Mouse (Mus musculus) retina, postnatal 1 day (tissue): ENCODE measurements at regions not wholly inside any gene's neighbourhood (a gene's known extent, or its start where the extent isn't known, plus 50 kb on each side); places are given as distances from the start of the nearest gene placed in this dataset.

ENCODE experiments used
- DNase-seq: peaks from one replicate; pipeline ENCODE4 v3.0.0-alpha.2; 2012

DNA sequence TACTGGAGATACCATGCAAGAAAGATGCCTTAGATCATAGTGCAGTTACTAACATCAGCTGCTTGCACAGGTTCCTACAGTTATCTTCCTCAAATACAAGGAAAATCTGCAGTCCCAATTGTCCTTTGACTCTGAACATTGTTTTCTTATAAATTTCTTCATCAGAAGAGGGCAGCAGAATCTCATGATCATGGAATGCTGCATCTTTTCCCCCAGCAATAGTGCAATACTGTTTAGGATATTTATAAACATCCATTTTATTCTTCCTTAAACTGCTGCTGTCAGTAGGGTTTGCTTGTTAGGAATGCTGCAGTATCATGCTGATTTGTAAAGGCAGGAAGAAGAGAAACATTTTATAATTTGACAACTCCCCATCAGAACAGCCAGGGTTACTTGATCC is 1088.7 kb downstream of the Otol1 start:
- no peak for DNase-seq

DNA sequence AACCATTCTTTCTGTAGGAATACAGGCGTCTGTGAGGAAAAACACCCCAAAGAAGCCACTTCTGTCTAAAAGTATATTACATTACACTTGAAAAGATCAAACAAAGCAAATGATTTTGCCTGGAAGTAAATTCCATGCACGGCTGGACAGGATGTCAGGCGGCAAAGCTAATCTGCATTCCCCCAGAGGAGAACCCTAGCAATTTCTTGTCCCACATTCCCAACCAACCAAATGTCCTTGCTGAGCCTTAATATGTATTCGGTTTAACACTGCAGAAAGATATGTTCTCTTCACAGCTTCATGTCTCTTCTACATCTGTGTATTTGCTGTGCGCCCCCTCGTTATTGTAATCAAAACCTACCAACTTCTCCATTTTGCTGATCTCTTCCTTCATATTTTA is 1096.1 kb downstream of the Otol1 start:
- peak; percentile 24 for DNase-seq

DNA sequence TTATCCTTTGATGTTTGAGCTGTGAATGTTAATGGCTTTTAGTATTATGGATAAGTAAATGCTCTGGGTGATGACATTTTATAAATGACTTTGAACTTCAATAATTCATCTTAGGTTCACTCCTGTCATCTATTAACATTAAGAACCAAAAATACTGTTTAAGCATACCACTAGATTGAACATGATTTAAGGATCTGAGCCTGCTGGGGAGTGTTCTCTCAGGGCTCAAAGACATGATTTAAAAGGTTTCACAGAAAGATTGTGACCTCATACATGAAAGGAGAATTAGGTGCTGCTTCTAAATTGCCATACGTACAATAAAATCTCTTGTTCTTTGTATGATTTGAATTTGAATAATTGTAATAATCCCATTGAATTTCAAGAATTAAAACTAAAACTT is 1137.8 kb downstream of the Otol1 start:
- DNase-seq, result no peak
